Mouse (Mus musculus): ENCODE results near the gene Znrf1. TPM values are rescaled to one million over a fixed set of nuclear protein-coding genes. Genes with fewer than 3 reads are reported as not detected.

The Znrf1 gene
- total and polyA plus RNA-seq, 3 experiments = 9.3 to 21.2 (median 9.5) TPM

- H3K9me3 ChIP-seq (replicated peaks; ENCODE audit: low read length) = no peaks in the 10 kb centered on the region
- in situ Hi-C loops (cut with MboI; ENCODE audit: low pct_ligation_motif_present, low pct_unique_long_range_greater_than_20kb, low sequenced_read_pairs) = loop anchor here (5.0 kb wide), 1 partner anchor 96 kb away; no protein-coding TSS in a partner anchor
- H3K27me3 ChIP-seq (replicated peaks) = no peaks in the 10 kb centered on the region
- no peak overlapping the region for H3K4me2 ChIP-seq (ENCODE audit: insufficient read depth, low read depth, poor library complexity, severe bottlenecking)
- no peak for DNase-seq (ENCODE audit: extremely low read depth)
- no peak overlapping the region for H3K4me3 ChIP-seq (replicated peaks in 1 of 3; ENCODE audit: low read depth in 2 of 3, low read length in 2 of 3, poor library complexity in 1 of 3)
- no peaks in the 10 kb centered on the region for H3K79me2 ChIP-seq (replicated peaks; ENCODE audit: control insufficient read depth, extremely low read depth, insufficient read depth, poor library complexity, severe bottlenecking)
- no peak overlapping the region for H3K27ac ChIP-seq (ENCODE audit: insufficient read depth, low read depth)
- no peaks in the 10 kb centered on the region for H3K36me3 ChIP-seq (replicated peaks in 1 of 2; ENCODE audit: control insufficient read depth in 1 of 2, insufficient read depth in 1 of 2, low read length in 1 of 2)
- no peak overlapping the region for H3K9ac ChIP-seq (ENCODE audit: insufficient read depth, low read depth)
- H3K4me1 ChIP-seq (ENCODE audit: control insufficient read depth in 1 of 2, insufficient read depth in 2 of 2) = peaks cover 0 to 17% of the 10 kb centered on the region in 2 experiments; a peak in 2 of 4 replicates
- dilution Hi-C loops (cut with MboI; ENCODE audit: extremely low pct_ligation_motif_present, extremely low pct_unique_long_range_greater_than_20kb, low sequenced_read_pairs) = no loop called here
- no peak for TF ChIP-seq PAX5 (IDR thresholded peaks at IDR 0.05; ENCODE audit: low read length)
- TF ChIP-seq NRF1 (IDR thresholded peaks at IDR 0.05; ENCODE audit: low read depth, low read length) = no peak
These were observed 4.7 kb upstream of the Znrf1 start for GRCm38 (mm10) chr8:111531191-111531590.

- DNase-seq (ENCODE audit: extremely low read depth) = no peak
- H3K9ac ChIP-seq (ENCODE audit: insufficient read depth, low read depth) = no peak overlapping the region
- dilution Hi-C loops (cut with MboI; ENCODE audit: extremely low pct_ligation_motif_present, extremely low pct_unique_long_range_greater_than_20kb, low sequenced_read_pairs) = no loop called here
- H3K4me3 ChIP-seq (replicated peaks in 1 of 3; ENCODE audit: low read depth in 2 of 3, low read length in 2 of 3, poor library complexity in 1 of 3) = no peak overlapping the region
- H3K4me1 ChIP-seq (ENCODE audit: control insufficient read depth in 1 of 2, insufficient read depth in 2 of 2) = peaks cover 0 to 13% of the 10 kb centered on the region in 2 experiments; a peak in 2 of 4 replicates
- in situ Hi-C loops (cut with MboI; ENCODE audit: low pct_ligation_motif_present, low pct_unique_long_range_greater_than_20kb, low sequenced_read_pairs) = loop anchor here (5.0 kb wide), 1 partner anchor 96 kb away; no protein-coding TSS in a partner anchor
- TF ChIP-seq RCOR1 (conservative IDR thresholded peaks at IDR 0.05; ENCODE audit: low read depth, low read length) (no peak), ZMIZ1 (IDR thresholded peaks at IDR 0.05; ENCODE audit: low read depth, low read length) (no peak), KAT2A (IDR thresholded peaks at IDR 0.05; ENCODE audit: insufficient replicate concordance, low read length) (no peak), SIN3A (IDR thresholded peaks at IDR 0.05; ENCODE audit: low read length) (no peak), ETS1 (conservative IDR thresholded peaks at IDR 0.05; ENCODE audit: low read depth, low read length) (no peak), CHD2 (IDR thresholded peaks at IDR 0.05; ENCODE audit: low read length) (no peak), ZC3H11A (IDR thresholded peaks at IDR 0.05; ENCODE audit: low read depth, low read length) (no peak), UBTF (IDR thresholded peaks at IDR 0.05; ENCODE audit: low read depth, low read length) (no peak), USF1 (IDR thresholded peaks at IDR 0.05; ENCODE audit: low read depth, low read length) (no peak), PAX5 (IDR thresholded peaks at IDR 0.05; ENCODE audit: low read length) (no peak), TBP (conservative IDR thresholded peaks at IDR 0.05; ENCODE audit: low read depth, low read length) (no peak), USF2 (conservative IDR thresholded peaks at IDR 0.05; ENCODE audit: low read depth, low read length) (no peak), HCFC1 (IDR thresholded peaks at IDR 0.05; ENCODE audit: low read depth, low read length) (no peak), POLR2A (IDR thresholded peaks at IDR 0.05; ENCODE audit: low read depth, low read length) (no peak), E2F4 (IDR thresholded peaks at IDR 0.05; ENCODE audit: insufficient replicate concordance, low read depth, low read length) (no peak), POLR2AphosphoS2 (IDR thresholded peaks at IDR 0.05; ENCODE audit: low read depth, low read length) (no peak)
- H3K27ac ChIP-seq (ENCODE audit: insufficient read depth, low read depth) = no peak overlapping the region
- H3K4me2 ChIP-seq (ENCODE audit: insufficient read depth, low read depth, poor library complexity, severe bottlenecking) = no peak overlapping the region
- H3K79me2 ChIP-seq (replicated peaks; ENCODE audit: control insufficient read depth, extremely low read depth, insufficient read depth, poor library complexity, severe bottlenecking) = no peaks in the 10 kb centered on the region
- H3K9me3 ChIP-seq (replicated peaks; ENCODE audit: low read length) = no peaks in the 10 kb centered on the region
- H3K27me3 ChIP-seq (replicated peaks) = no peaks in the 10 kb centered on the region
- no peaks in the 10 kb centered on the region for H3K36me3 ChIP-seq (replicated peaks in 1 of 2; ENCODE audit: control insufficient read depth in 1 of 2, insufficient read depth in 1 of 2, low read length in 1 of 2)
These were observed 4.3 kb upstream of the Znrf1 start for GRCm38 (mm10) chr8:111531621-111532020.
